Mouse (Mus musculus) right cerebral cortex, postnatal 25 days (tissue): Measurements from ENCODE around the gene Vmn1r191.
"Not testable (repeated sequence)": the region's sequence is repeated elsewhere in the genome, so short reads cannot be mapped to it uniquely, and the experiment has no call there.

Source experiments
- DNase-seq: peaks from one replicate; pipeline ENCODE4 v3.0.0; 2022

Vmn1r191 gene

DNA sequence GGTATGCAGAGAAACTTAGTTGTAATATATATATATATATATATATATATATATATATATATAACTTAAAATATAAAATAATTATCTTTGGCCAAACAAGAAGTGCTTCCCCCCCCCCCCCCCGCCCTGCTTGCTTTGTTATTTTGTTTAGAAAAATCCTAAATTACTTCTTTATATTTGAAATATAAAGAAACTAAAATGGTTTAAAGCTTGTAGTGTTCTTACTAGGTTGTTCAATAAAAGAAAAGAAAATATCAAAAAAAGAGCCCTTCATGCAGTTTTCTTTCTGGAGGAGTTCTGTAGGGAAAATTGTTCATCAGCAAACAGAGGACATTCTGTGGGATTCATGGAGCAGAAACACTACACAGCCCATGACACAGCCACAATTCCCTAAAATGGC, at the start of gene Vmn1r191:
TSS of gene Vmn1r191 (minus strand) at position 101 of the 400 bp plus-strand sequence.
- no peak for DNase-seq

DNA sequence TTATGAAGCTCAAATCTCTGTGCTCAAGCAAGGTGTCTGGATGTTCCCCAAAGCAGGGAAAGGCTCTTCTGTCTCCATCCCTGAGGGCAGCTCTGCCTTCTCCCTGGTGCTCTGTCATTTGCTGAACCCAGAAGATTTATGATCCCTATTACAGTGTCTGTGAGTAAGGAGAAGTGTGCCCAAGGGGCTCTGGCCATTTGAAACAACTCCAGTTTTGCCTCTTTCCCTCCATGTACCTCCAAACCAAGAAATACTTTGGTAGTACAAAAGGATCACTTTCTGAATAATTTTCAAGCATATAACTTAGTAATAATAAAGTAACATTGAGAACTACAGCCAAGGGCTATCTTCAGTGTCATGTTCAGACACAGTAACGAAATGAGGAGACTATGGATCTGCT, 39.3 kb upstream of the Vmn1r191 start, which contains the start of gene Vmn1r193:
TSS of gene Vmn1r193 (minus strand) at position 101 of the 400 bp plus-strand sequence.
- not testable (repeated sequence) for DNase-seq

DNA sequence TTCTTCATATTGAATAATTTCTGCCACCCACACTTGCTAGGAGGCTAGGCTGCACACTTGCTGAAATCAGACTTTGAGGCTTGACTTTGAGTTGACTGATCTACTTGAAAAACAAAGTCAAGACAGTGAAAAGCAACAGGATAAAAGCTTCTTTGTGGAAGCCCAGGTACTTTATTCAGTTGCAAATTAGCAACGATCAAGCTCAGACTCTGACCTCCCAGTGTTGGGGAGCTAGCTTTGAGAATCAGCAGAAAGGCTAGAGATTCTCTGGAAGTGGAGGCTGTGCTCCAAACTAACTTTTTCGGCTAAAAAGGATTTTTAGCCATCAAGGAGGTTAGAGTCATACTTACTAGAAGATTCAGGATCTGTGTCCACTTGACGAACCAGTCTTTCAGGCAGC, 9.0 kb upstream of the Vmn1r191 start:
- not testable (repeated sequence) for DNase-seq

DNA sequence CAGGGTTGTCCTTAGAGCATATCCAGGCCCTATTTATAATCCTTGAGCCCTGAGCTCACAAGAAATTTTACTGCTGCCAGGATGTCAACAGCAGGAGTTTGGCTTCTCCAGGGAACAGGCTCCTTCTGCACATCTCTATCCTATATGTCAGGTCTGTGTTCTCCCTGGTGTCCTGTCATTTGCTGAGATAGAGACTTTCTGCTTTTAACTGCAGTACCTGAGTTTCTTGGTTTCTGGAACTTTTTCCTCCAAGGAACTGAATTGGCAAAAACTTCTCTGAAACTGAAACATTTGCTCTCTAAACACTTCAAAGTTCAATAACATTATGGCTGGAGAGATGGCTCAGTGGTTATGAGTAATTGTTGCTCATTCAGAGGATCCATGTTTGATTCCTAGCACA, 7.3 kb upstream of the Vmn1r191 start, which contains the start of gene Vmn1r192:
TSS of gene Vmn1r192 (minus strand) at position 101 of the 400 bp plus-strand sequence.
- DNase-seq = no peak

DNA sequence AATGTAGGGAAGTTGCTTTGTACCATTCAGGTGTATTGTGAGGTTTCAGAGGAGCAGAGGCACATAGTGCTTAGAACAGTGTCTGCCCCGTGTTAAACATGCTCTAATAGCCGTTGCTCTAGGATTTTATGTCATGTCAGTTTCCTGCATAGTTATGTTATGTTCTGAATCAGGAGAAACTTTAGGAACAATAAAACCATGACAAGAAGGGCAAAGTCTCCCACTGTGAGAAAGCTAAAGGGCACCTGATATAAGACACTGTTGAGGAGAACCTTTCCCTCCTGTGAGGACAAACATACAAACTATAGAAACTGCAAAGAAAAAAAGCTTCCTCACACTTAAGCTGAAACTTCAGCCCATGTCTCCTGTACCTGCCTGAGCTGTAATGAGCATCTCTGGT, 6.6 kb upstream of the Vmn1r191 start:
- no peak for DNase-seq

DNA sequence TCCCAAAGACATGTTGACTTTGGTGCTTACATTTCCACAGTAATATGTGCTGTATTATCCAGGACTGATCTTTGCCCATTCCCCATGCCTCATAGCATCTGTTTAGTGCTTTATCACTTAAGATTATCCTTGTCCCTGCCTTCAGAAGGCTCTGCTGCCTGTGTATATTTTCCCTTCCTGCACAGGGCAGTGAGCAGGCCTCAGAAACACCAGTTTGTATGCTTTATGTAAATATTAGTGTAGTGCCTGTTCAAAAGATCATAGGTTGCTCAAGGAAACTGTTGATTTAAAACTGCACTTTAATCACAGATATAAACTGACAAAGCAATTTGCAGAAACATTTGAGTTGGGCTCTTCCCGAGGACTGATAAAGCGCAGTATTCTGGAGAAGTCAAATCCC, 5.5 kb upstream of the Vmn1r191 start:
- no peak for DNase-seq

GRCm38 (mm10) chr13:22168416-22168815, 15.4 kb downstream of the Vmn1r191 start:
- DNase-seq = no peak

GRCm38 (mm10) chr13:22136495-22137293, 47.1 kb downstream of the Vmn1r191 start:
- not testable (repeated sequence) for DNase-seq
